Mouse (Mus musculus): ENCODE results near the gene Plekhj1. TPM values are rescaled to one million over a fixed set of nuclear protein-coding genes. Genes with fewer than 3 reads are reported as not detected.
A peak's percentile ranks its signal among the peaks of the same experiment; 100 is the strongest.

Gene Plekhj1
- total RNA-seq, 1 experiment: 77.2 TPM

DNA sequence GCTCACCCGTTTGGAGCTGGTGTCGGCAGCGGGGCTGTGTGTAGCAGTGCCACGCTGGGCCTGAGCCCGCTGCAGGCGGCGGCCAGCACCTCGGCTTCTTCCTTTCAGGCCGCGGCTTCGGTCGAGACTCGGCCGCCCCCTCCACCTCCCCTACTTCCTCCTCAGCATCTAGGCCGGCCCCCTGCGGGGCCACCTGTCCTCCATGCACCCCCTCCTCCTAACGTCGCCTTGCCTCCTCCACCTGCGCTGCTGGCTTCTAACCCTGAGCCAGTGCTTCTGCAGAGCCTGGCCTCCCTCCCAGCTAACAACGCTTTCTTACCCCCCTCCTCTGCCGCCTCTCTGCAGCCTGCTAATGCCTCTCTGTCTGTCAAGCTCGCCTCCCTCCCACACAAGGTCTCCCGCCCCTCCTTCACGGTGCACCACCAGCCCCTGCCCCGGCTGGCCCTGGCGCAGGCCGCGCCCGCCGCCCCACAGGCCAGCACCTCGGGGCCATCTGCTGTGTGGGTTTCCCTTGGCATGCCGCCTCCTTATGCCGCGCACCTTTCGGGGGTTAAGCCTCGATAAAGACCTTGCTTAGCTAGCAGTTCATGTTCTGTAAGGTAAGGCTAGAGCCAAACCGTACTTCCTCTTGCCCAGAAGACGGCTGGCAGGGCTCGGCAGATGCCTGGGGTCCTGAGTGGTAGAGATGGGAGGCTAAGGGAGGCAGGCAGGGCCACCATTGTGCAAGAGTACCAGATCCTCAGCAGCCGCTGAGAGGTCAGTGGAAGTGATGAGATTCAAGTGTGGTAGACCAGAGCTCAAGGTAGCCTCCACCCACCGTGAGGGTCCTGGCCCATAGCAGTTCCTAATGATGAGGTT is 6.0 kb downstream of the Plekhj1 start:
- no peak for DNase-seq (ENCODE audit: low read depth, low spot score)
- H3K4me1 ChIP-seq (ENCODE audit: control insufficient read depth in 2 of 2, insufficient read depth in 2 of 2, low read length in 2 of 2, poor library complexity in 1 of 2): peaks cover 0 to 14% of the 10 kb centered on the region in 2 experiments; a peak in 1 of 4 replicates
- no peak overlapping the region for H3K27ac ChIP-seq (ENCODE audit: insufficient read depth, low read depth, low read length, poor library complexity, severe bottlenecking)
- in situ Hi-C loops (cut with MboI; ENCODE audit: low sequenced_read_pairs in 2 of 2, unreplicated experiment in 2 of 2): no loop called here
- H3K9ac ChIP-seq (ENCODE audit: insufficient read depth, low read depth, low read length, poor library complexity, severe bottlenecking): peak overlapping the region; percentile 4; the same call in 1 of the 2 replicates
- H3K36me3 ChIP-seq (ENCODE audit: control insufficient read depth, insufficient read depth, low read length, poor library complexity, severe bottlenecking): peaks cover 80% of the 10 kb centered on the region
- TF ChIP-seq ZC3H11A (IDR thresholded peaks at IDR 0.05; ENCODE audit: borderline replicate concordance, low read depth, low read length): no peak
- no peak for TF ChIP-seq MAFK (IDR thresholded peaks at IDR 0.05; ENCODE audit: insufficient read depth, low read depth, low read length)
- no peak for TF ChIP-seq CHD2 (IDR thresholded peaks at IDR 0.05; ENCODE audit: low read depth, low read length)
- no peak for TF ChIP-seq HCFC1 (IDR thresholded peaks at IDR 0.05; ENCODE audit: borderline replicate concordance, insufficient read depth, low read length)
- TF ChIP-seq ZNF384 (IDR thresholded peaks at IDR 0.05; ENCODE audit: low read depth, low read length): no peak
- H3K9me3 ChIP-seq (ENCODE audit: control insufficient read depth, insufficient read depth, low read depth, low read length): no peaks in the 10 kb centered on the region
- H3K4me3 ChIP-seq (ENCODE audit: insufficient read depth in 1 of 2, low read depth in 1 of 2, low read length in 2 of 2, poor library complexity in 1 of 2, severe bottlenecking in 1 of 2): peak overlapping the region; percentile 11 to 43; a peak in 3 of 4 replicates

DNA sequence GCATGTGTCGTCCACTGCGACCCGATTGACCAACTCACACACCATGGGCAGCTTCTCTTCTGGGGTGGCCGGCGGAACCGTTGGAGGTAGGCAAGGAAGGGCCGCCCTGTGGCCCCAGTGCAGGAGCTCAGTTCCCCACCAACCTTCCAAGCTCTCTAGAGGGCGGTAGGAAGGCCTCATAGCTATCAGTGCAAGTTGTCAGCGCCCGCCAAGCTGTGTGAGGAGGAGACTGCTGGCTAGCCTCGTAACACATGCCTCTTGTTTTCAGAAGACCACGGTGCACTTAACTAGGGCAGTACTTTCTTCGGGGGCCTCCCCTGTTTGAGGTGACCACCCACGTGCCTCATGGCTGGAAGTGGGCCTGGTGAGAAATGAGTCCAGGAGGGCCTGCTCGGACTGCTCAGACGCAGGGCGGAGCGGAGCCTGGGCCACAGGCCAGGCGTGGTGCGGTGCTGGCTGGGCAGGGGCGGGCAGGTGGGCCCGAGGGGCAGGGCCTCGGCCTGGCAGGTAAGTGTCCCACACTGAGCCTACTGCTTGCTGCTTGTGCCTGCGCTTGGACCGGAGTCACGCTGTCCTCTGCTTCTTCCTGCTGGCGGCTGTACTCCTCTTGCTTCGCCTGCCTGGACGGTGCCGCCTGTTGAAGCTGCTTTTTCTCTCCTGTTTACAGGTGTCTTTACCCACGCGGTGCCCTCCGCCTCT is 6.8 kb downstream of the Plekhj1 start:
- Histone ChIP-seq H3K27ac (ENCODE audit: insufficient read depth, low read depth, low read length, poor library complexity, severe bottlenecking) (no peak overlapping the region), H3K9me3 (ENCODE audit: control insufficient read depth, insufficient read depth, low read depth, low read length) (no peaks in the 10 kb centered on the region), H3K4me1 (ENCODE audit: control insufficient read depth in 2 of 2, insufficient read depth in 2 of 2, low read length in 2 of 2, poor library complexity in 1 of 2) (peaks cover 0 to 11% of the 10 kb centered on the region in 2 experiments; a peak in 1 of 4 replicates), H3K9ac (ENCODE audit: insufficient read depth, low read depth, low read length, poor library complexity, severe bottlenecking) (peak overlapping the region; percentile 4; the same call in 1 of the 2 replicates), H3K36me3 (ENCODE audit: control insufficient read depth, insufficient read depth, low read length, poor library complexity, severe bottlenecking) (peaks cover 87% of the 10 kb centered on the region), H3K4me3 (ENCODE audit: insufficient read depth in 1 of 2, low read depth in 1 of 2, low read length in 2 of 2, poor library complexity in 1 of 2, severe bottlenecking in 1 of 2) (peak overlapping the region; percentile 11 to 43; a peak in 3 of 4 replicates)
- in situ Hi-C loops (cut with MboI; ENCODE audit: low sequenced_read_pairs in 2 of 2, unreplicated experiment in 2 of 2): no loop called here
- DNase-seq (ENCODE audit: low read depth, low spot score): no peak
- TF ChIP-seq HCFC1 (IDR thresholded peaks at IDR 0.05; ENCODE audit: borderline replicate concordance, insufficient read depth, low read length) (no peak), MAFK (IDR thresholded peaks at IDR 0.05; ENCODE audit: insufficient read depth, low read depth, low read length) (no peak)

DNA sequence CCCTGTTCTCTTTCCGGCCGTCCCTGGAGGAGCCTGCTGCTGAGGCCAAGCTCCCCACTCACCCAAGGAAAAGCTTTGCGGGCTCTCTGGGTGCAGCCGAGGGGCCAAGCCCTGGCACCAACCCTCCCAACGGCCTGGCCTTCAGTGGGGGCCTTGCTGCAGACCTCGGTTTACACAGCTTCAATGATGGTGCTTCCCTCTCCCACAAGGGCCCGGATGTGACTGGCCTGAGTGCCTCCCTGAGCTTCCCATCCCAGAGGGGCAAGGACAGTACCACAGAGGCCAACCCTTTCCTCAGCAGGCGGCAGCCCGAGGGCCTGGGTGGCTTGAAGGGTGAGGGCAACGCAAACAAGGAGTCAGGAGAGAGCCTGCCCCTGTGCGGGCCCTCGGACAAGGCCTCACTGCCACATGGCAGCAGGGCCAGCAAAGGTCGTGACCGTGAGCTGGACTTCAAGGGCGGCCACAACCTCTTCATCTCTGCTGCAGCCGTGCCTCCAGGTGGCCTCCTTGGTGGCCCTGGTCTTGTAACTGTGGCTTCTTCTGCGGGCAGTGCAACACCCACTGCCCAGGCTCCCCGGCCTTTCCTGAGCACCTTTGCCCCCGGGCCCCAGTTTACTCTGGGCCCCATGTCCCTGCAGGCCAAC is 7.5 kb downstream of the Plekhj1 start:
- H3K36me3 ChIP-seq (ENCODE audit: control insufficient read depth, insufficient read depth, low read length, poor library complexity, severe bottlenecking): peaks cover 87% of the 10 kb centered on the region
- in situ Hi-C loops (cut with MboI; ENCODE audit: low sequenced_read_pairs in 2 of 2, unreplicated experiment in 2 of 2): no loop called here
- H3K9me3 ChIP-seq (ENCODE audit: control insufficient read depth, insufficient read depth, low read depth, low read length): no peaks in the 10 kb centered on the region
- H3K4me3 ChIP-seq (ENCODE audit: insufficient read depth in 1 of 2, low read depth in 1 of 2, low read length in 2 of 2, poor library complexity in 1 of 2, severe bottlenecking in 1 of 2): no peak overlapping the region
- H3K4me1 ChIP-seq (ENCODE audit: control insufficient read depth in 2 of 2, insufficient read depth in 2 of 2, low read length in 2 of 2, poor library complexity in 1 of 2): peaks cover 0 to 8% of the 10 kb centered on the region in 2 experiments; a peak in 1 of 4 replicates
- H3K9ac ChIP-seq (ENCODE audit: insufficient read depth, low read depth, low read length, poor library complexity, severe bottlenecking): no peak overlapping the region
- DNase-seq (ENCODE audit: low read depth, low spot score): no peak
- TF ChIP-seq MAFK (IDR thresholded peaks at IDR 0.05; ENCODE audit: insufficient read depth, low read depth, low read length) (no peak), ZNF384 (IDR thresholded peaks at IDR 0.05; ENCODE audit: low read depth, low read length) (no peak), ZC3H11A (IDR thresholded peaks at IDR 0.05; ENCODE audit: borderline replicate concordance, low read depth, low read length) (no peak), HCFC1 (IDR thresholded peaks at IDR 0.05; ENCODE audit: borderline replicate concordance, insufficient read depth, low read length) (no peak), CHD2 (IDR thresholded peaks at IDR 0.05; ENCODE audit: low read depth, low read length) (no peak)
- no peak overlapping the region for H3K27ac ChIP-seq (ENCODE audit: insufficient read depth, low read depth, low read length, poor library complexity, severe bottlenecking)

DNA sequence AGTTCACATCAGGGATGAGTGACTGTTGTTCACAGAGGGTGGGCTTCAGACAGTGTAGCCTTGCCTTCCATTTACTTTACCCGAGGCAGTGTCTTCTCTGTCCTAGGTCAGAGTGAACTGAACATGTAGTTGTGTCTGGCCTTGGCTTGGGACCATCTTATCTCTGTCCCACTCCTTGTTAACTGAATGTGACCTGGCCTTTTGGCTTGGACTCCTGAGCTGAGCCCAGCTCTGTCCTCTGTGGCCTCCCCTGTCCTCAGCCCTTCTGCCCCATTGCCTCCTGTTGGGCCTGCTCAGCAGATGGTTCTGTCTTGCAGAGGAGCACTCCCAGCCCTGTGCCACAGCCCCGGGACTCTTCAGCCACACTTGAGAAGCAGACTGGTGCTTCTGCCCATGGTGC is 10.9 kb downstream of the Plekhj1 start:
- no peak overlapping the region for H3K27ac ChIP-seq (ENCODE audit: insufficient read depth, low read depth, low read length, poor library complexity, severe bottlenecking)
- peaks cover 0 to 7% of the 10 kb centered on the region in 2 experiments; a peak in 1 of 4 replicates for H3K4me1 ChIP-seq (ENCODE audit: control insufficient read depth in 2 of 2, insufficient read depth in 2 of 2, low read length in 2 of 2, poor library complexity in 1 of 2)
- no peak overlapping the region for H3K4me3 ChIP-seq (ENCODE audit: insufficient read depth in 1 of 2, low read depth in 1 of 2, low read length in 2 of 2, poor library complexity in 1 of 2, severe bottlenecking in 1 of 2)
- no peak overlapping the region for H3K9ac ChIP-seq (ENCODE audit: insufficient read depth, low read depth, low read length, poor library complexity, severe bottlenecking)
- no peak for DNase-seq (ENCODE audit: low read depth, low spot score)
- TF ChIP-seq MAFK (IDR thresholded peaks at IDR 0.05; ENCODE audit: insufficient read depth, low read depth, low read length) (no peak), CHD2 (IDR thresholded peaks at IDR 0.05; ENCODE audit: low read depth, low read length) (no peak), ZC3H11A (IDR thresholded peaks at IDR 0.05; ENCODE audit: borderline replicate concordance, low read depth, low read length) (no peak), ZNF384 (IDR thresholded peaks at IDR 0.05; ENCODE audit: low read depth, low read length) (no peak), HCFC1 (IDR thresholded peaks at IDR 0.05; ENCODE audit: borderline replicate concordance, insufficient read depth, low read length) (no peak)
- in situ Hi-C loops (cut with MboI; ENCODE audit: low sequenced_read_pairs in 2 of 2, unreplicated experiment in 2 of 2): no loop called here
- no peaks in the 10 kb centered on the region for H3K9me3 ChIP-seq (ENCODE audit: control insufficient read depth, insufficient read depth, low read depth, low read length)
- H3K36me3 ChIP-seq (ENCODE audit: control insufficient read depth, insufficient read depth, low read length, poor library complexity, severe bottlenecking): peaks cover 93% of the 10 kb centered on the region
